Mouse (Mus musculus): ENCODE results near the gene Otor.

Otor gene

DNA sequence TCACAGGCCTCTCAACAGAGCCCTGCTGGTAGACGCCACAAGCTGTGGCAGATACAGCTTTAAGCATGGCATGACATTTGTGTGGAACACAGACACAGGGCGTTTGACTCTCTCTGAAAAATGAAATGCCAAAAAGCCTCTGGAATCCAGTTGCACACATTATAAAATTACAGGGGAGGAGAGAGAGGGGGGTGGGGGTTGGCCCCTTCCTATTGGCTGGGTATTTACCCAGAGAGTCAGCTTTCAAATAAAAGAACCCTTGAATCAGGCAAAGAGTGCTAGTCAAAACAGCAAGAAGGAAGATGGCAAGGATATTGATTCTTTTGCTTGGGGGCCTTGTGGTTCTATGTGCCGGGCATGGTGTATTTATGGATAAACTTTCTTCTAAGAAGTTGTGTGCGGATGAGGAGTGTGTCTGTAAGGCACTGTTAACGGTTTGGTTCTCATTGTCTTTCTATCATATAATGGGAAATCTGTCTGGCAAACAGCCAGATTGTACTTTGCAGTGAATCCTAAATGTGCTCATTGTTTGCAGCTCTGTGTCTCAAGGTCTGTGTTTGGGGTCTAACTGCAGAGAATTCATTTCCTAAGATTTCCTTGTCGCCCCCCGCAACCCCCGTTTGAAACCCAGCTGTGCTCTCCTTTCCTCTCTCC, at the start of gene Otor:
TSS of gene Otor (plus strand) at position 276 of the 654 bp plus-strand sequence.
- DNase-seq, result no peak

DNA sequence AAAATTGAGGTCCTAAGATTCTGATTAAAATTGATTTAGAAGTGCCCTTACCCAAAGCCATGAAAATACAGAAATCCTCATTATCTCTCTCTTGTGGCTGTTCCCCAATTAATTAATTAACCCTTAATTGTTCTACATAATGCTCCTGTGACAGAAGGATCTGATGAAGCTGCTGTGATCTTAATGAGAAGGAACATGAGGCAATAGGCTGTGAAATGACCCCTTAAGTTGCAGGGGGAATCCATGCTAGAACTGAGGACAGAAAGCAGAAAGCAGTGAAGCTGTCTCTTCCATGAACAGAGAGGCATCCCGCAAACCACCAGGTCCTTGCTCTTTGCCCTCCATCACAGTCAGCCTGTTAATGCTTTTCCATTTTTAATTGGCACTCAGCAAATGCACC, 47.0 kb upstream of the Otor start:
- no peak for DNase-seq

DNA sequence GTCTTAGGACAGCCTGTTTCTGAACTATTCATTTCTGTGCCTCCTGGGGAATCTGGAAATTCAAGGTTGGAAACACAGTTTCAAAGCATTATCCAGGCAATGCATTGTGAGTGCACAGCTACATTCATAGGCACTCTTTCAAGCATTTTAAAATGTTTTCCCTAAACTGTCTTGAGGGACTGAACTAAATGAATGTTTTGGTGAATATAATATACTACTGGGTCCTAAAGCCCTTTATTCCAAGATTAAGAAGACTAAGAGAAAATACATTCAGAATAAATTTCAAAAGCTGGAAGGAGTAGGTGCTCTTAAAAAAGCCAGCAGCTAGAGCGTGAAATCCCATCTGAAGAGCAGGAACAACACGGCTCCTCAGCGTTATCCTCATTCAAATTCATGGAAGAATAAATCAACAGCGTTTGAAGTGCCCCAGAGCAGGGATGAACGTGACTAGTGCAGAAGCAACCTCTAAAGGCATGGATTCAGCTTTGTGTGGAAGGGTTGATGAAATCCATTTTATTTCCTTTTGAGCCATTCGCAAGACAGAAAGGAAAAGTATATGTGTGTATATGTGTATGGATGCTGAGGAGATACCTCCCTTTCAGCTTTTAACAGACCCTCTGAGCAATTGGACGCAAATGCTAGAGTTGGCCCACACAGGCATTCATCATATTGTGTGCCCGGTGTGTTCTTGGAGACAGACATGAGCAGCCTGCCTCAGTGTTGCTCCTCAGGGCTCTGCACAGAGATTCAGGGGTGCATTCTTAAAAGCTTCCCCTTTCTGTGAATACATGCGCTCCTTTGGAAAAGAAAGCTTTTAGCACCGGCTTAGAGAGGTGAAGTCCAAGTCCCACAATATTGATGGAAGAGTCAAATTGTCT, 45.7 kb upstream of the Otor start:
- DNase-seq, result no peak

DNA sequence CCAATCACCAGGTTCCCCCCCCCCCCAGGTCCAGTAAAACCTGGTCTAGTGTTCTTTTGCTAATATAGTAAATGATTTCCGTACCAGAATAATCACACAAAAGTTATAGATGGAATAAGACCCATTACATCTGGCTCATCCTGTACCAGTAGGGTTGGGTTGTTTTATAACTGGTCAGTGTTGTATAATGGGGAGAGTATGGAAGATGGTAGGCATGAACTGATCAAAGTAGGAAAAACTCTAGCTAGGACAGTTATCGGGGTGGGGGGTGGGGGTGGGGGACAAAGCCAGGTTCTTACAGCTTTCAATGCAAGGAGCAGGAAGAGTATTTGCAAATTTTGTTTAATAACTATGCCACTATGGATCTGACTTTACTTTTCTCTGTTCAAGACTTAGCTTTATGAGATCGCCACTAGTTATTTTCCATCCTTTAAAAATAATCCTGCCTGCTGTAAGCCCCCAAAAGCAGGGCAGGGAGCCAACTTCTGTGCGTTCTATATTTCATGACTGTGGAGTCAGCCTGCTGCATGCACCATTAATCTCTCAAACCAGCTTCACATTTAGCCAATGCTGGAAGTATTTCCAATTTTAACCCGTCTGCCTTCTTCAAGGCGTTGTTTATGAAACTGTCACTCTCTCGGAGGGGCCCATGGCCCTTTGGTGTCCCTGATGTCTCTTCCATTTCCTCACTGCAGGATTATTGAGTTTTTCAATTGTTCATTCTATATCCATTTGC, 43.8 kb upstream of the Otor start:
- no peak for DNase-seq

DNA sequence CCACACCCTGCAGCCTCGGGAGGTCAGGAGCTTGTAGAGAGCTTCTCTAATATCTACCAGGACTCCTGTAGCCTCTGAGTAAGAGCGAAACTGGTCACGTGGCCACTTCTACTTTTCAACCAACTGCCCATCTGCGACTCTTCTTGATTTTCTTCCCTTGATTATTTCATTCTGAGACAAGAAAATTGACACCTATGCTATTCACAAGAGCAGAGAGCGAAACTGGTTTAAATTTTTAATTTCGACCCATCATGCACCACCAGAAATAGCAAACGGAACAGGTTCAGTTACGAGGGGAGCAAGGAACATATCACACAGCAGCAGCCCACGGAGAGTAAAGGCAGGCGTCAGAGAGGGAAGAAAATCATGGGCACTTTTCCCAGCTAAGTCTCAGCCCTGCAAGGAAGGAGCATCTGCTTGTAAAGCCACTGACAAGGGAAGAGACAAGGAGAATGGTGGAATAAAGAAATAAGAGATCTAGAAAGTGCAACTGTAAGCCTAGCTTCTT, 43.1 kb upstream of the Otor start:
- no peak for DNase-seq

DNA sequence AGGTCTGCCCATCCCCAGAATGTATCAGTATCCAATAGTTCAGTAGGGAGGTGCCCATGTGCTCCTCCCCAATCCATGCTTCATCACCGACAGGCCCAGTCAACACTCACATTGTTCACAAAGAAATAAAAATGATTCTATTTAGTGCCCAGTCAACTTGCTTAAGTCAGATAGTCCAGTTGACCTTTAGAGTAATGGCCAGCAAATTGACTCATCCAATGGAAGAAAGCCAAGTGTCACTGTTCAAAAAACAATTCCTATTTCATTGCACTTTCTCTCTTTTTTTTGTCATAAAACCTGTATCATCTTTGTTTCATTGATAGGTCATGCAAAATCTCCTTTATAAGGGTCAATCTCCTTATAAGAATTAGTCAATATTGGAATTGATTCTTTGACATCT, 36.7 kb upstream of the Otor start:
- DNase-seq, result no peak

DNA sequence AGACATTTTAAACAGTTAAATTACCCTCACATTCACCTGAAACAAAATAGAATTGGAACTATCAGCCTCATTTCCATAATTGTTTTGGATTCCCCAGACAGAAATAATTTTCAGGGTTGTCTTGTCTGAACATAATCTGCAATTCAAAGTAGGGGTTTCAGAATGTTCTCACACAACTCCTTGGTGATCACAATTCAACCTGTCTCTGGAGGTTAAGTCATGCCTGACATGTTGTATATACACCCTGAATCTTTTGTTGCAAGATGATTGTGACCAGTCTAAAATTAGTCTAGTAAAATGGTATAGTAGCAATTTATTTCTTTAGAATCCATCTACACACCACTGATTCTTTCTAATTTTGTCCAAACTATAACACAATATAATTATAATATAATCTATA, 23.0 kb upstream of the Otor start:
- no peak for DNase-seq

DNA sequence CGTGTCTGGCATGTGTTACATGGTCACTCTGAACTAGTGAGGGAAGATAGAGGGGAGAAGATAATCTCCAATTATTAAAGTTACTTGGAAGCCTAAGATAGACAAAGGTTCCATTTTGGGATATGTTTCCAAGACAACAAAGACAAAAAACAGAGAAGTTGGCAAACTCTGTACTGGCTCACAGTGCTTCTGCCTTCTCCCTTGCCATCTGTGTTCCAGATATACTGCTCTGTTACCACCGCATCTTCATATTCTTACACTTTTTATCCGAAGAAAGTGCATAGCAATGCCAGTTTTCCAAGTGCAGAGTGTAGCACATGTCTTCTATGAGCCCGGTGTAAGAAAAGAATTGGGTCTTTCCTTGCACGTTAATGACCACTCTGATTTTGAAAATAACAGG, 21.5 kb upstream of the Otor start:
- no peak for DNase-seq

DNA sequence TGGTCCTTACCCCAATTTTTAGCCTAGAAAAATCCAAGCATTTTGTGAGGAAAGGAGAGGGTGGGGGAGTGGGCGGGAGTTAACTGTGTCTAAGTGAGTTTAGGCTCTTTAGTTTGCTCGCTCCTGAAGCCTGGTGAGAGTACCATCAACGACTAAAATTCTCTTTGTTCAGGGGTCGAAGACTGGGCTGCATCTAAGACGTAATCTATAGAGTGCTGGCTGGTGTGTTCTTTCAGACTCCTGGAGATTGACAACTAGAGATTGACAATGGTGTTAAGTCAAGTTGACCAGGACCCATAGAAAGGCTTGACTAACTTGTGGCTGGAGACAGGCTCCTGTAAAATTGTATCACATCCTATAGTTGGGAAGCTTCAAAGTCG, 15.9 kb upstream of the Otor start:
- no peak for DNase-seq

DNA sequence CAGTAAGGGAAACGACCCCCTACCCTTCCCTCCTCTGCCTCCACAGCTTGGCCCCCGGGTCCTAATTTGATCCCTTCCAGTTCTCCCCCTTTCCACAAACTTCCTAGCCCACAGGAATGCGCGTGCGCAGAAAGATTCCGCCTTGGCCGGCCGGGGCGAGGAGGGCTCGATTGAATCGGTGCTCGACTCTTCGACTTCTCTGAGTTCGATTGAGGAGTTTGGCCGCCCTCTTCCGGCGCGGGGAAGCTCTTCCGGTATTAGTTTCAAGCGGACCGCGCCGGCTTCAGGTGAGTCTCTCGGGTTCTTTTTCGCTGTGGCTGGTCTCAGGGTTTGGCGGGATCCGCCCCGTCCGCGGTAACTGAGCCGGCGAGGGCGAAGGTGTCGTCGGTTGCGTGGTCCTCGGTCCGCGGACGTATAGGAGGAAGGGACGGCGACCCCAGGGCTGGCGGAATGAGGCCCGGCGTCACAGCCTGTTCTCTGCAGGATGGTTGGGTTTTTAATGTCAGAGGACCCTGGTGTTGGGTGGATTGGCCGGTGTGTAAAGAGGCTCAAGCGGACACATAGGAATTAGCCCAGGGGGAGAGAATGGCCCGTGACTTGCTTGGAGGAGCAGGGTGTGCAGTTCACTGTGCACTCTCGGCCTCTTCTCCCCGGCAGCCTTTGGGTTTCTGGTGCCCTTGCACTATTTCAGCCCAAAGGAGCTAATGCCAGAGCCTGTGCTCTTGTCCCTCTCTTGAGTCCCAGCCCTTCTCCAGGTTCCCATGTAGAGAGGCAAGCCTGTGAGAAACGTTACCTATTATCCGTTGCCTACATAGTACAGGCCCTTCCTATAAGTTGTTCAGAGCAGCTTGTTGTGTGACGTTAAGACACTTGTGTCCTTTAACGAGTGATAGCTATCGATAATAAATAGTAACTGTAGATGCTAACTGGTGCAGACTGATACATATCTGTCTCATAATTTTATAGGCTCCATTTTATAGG, 15.2 kb upstream of the Otor start, which contains the start of gene Snrpb2:
TSS of gene Snrpb2 (plus strand) at position 228 of the 981 bp plus-strand sequence.
- DNase-seq, result peak; percentile 88 to 92

DNA sequence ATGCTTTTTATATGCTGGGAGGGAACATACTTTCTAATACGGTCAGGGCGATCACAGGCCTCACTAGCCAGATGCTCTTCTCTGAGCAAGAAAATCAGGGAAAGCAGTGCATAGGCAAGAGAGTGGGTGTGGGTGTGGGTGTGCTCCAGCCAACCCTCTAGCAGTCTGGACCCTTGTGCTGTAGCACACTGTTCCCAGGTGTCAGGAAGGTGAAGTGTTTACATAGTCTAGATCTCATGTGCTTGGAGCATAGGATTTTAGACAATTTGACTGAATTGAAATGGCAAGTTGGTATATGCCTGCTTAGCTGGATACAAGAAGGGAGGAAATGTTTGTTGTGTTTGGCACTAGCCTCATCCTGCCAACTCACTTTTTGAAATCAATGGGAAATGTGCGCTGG, 12.4 kb upstream of the Otor start:
- DNase-seq, result peak in 1 of 2 experiments; percentile 2

DNA sequence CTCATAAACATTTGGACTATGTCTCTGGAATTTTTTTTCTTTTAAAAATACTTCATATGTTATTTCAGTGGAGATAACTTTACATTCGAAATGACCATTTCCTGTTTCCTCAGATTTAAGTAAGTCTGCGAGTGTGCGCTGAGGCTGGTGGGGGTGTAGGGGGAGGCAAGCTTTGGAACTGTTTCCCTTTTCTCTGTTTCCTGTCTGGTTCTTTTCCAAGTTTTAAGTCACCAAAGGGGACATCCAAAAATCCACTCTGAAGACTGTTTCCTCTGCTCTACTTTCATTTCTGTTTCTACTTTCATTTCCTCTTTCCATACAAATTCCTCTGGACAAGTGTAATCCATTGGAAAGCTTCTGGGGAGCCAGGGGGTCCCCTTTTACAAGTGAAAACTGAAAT, 3.4 kb downstream of the Otor start:
- peak; percentile 1 to 10 for DNase-seq

DNA sequence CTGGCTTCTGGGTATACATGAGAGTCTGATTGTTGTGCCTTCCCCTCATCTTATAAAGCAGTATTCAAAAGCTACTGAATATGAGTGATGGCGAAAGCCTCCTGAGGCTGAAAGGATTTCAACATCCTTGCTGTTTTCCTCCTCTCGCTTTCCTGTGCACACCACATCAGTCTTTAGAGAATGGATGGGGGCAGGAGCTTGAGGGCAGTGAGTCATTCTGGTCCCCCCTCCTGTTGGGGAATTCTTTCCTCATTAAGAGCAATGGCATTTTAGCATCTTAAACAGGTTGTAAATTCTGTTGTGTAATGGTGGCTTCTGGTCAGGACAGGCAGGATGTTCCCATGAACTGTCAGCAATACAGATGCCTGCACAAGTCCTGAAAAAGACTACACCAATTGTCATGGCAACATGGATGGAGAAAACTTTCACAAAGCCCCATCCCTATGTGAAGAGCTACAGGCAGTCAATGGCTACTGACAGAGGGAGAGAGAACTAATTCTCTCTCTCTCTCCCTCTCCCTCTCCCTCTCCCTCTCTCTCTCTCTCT, 6.7 kb downstream of the Otor start:
- DNase-seq, result no peak

DNA sequence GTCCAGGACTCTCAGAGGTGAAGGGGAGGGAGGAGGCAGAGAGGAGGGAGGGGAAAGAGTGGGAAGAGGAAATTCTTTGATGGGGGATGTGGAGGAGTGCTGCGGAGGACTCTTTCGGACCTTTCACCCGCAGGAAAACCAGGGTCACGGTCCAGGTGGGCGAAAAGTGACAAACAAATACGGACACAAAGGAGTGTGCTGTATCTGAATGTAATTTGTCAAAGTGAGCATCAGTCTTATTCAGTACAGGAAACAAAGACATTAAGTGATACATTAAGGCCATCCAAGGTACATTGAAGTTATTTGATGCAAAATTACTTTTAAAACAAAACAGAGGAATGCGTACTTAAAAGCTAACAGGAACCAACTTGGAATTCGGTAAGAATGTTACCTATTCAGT, 11.6 kb downstream of the Otor start:
- DNase-seq, result no peak

DNA sequence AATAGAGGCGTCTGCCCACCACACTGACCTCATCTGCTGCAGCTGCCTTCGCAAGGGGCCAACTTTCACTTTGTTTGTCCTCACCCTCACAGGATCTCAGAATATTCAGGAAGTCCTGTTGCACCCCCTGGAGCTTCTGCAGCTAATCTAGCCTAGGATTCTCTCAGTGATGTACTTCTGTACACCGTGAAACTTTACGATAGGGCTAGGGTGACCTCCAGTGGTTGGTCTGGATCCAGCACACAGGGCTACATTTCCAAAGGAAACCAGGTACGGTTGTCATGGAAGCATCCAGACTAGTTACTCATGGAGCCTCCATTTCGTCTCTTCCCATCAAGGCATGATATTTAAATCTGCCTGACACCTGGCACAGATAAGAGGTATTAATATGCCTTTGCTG, 15.5 kb downstream of the Otor start:
- peak; percentile 21 to 36 for DNase-seq

DNA sequence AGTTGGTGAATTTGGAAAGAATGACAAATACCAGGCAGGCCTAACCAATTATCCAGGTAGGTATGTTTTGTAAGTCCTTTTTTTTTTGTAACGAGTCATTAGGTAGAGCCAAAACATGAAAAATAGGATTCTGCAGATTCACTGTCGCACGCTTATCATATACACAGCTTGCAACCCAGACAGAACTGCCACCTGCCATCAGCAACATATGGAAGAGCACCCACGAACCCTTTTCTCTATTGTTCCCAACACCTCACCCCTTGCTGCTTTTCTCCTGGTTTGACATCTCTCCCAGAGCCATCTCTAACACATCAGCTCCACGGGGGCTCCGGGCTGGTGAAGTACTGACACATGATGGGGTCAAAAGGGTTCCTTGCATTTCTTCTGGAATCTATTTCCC, 16.5 kb downstream of the Otor start:
- no peak for DNase-seq

DNA sequence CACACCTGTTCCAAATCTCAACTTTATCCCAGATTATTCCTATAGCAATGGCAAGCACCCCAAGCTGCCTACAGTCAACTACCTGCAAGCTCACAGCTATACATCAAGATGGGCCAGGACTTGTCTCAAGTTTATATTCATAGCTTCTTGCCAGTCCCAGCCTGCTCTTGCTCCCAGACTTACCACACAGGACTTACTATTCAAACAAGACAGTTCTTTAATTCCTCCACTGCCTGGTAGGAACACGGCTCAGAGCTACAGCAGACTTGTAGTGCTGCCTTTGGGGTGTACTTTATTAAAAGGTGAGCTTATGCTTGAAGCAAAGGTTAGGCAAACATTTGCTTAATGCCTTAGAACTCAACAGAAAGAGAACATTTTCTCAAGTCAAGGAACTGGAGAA, 18.9 kb downstream of the Otor start:
- DNase-seq, result no peak

DNA sequence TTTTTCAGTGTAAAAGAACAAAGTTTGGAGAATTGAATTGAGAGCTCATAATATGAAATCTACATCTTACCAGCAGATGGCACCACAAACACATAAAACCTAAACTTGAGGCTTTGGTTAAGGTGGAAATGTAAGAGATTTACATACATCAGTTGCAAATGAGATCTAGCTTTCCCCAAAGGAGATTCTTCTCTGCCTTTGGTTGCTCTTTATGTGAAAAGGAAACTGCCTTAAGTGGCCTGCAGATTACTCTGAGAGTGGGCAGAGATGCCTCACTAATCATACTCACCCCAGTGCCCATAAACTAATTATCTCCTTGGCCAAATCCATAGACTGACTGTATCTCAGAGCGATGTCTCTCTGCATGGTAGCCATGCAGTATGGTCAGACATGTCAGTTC, 35.6 kb downstream of the Otor start:
- DNase-seq, result no peak

DNA sequence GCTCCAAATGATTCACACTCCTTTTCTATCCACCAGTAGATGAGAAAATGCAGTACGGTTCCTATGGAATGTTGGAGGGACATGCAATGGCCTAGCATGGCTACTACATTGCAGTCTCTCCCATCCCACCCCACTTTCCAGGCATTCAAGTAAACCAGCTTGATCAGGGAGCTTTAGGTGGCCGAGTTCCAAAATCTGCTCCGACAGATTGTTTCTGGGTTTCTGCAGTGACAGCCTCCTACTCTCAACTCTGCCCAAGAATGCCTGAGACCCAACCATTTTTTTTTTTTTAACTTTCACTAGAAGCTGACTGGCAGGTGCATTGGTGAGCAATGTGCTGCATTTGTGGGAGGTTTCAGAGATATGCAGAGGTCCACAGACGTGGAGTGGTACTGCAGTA, 36.4 kb downstream of the Otor start:
- DNase-seq, result no peak

DNA sequence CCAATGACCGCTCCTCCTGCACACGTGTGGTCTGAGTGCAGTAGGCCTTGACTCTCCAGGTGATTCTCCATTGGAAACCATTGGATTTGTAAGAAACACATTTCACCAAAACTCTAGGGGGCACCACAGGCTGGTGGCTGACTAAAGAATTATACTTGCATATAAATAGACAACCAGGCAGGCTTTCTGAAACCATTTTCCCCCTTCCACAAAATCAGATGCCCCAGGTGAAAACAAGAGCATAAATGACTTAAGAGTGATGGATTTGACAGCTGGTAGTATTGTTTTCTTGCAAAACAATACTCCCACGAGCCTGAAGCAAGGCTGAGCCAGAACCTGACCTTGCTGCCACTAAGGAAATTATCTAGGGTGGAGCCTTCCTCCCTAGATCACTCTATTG, 39.2 kb downstream of the Otor start:
- DNase-seq, result no peak

DNA sequence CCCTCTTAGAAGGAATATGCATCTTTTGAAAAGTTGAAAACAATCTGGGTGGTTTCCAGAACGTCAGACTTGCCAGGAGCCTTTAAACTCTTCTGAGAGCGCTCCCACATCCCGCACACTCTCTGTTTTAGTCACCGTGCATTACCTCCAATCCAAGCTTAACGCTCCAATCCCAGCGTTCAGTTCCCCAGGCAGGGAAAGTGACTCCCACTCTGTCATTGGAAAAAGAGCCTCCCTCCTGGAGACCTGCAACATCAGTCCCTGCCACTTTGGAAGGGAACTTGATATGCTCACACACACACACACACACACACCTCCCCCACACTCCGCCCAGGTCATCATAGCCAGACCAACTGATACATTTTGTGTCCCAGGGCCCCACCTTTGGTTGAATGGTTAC, 39.9 kb downstream of the Otor start:
- no peak for DNase-seq

DNA sequence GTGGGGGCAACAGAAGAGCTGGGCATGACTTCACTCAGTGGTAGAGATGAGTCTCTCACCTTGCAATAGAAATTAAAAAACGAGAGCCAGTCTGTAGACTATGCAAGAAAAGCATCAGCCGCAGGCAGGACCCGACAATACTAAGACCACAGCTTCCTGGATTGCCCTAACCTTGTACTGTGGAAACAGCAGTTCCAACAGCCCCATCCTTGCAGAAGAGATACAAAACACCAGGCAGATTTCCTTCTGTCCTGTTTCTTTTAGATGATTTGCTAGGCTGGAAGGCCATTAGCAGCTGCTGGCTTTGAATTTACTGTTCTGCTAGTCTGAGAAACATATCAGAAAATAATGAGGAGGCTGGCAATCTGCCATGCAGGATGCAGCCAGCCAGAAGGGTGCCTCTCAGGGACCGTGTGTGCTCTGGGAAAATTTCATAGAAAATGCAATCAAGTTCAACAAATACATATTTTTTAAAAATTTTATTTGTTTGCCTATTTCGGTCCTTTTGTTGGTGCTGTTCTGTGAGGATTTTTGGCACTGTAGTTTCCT, 52.9 kb downstream of the Otor start:
- no peak for DNase-seq

Data from lung, adult 18-20 months (tissue).